Mouse (Mus musculus): Measurements from ENCODE around the gene Itih4.

The Itih4 gene

GRCm38 (mm10) chr14:30942254-30942653 is 56.0 kb downstream of the Itih4 start:
- no peak for DNase-seq (ENCODE audit: low read depth, low spot score)

- DNase-seq (ENCODE audit: low read depth, low spot score) = no peak
Measured at GRCm38 (mm10) chr14:30943038-30943437, 56.8 kb downstream of the Itih4 start, which contains the start of gene Itih1. Itih1 (minus strand) TSS chr14:30943289.

DNA sequence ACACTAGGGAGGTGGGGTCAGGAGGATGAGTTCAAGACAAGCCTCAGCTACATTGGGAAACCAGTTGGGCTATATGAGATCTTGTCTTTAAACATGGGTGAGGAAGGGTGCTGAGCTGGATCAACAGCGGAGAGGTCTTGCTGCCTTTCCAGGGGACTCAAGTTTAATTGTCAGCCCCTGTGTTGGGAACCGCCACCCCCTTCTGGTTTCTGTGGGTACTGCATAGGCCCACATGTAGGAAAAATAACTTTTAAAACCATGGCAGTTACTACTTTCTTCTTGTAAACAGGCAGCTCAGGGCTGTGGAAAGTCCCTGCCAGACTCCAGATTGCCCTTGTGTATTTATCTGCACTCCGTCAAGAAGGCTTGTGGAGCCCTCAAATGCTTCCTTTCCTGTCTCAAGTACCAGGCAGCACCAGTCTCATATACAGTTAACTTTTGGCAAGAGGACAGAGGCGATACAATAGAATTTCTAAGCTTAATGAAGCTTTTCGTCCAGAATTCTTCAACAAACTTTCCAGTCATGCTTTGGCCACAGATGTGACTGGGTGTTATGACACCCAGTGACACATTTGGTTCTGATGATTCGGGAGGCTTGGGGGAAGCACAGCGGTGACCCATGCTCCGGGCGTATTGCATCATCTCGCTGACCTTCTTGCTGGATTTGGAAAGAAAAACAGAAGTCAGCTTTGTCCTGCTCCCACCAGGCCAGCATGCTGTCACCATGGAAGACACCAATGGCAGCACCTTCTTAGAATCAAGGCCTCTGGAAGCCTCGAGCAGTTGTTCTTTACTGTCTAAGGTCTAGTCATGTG is 57.8 kb downstream of the Itih4 start:
- peak; percentile 65 for DNase-seq (ENCODE audit: low read depth, low spot score)

GRCm38 (mm10) chr14:30944745-30945144 is 58.5 kb downstream of the Itih4 start:
- no peak for DNase-seq (ENCODE audit: low read depth, low spot score)

- no peak for DNase-seq (ENCODE audit: low read depth, low spot score)
Measured at GRCm38 (mm10) chr14:30949986-30950385, 63.7 kb downstream of the Itih4 start.

DNA sequence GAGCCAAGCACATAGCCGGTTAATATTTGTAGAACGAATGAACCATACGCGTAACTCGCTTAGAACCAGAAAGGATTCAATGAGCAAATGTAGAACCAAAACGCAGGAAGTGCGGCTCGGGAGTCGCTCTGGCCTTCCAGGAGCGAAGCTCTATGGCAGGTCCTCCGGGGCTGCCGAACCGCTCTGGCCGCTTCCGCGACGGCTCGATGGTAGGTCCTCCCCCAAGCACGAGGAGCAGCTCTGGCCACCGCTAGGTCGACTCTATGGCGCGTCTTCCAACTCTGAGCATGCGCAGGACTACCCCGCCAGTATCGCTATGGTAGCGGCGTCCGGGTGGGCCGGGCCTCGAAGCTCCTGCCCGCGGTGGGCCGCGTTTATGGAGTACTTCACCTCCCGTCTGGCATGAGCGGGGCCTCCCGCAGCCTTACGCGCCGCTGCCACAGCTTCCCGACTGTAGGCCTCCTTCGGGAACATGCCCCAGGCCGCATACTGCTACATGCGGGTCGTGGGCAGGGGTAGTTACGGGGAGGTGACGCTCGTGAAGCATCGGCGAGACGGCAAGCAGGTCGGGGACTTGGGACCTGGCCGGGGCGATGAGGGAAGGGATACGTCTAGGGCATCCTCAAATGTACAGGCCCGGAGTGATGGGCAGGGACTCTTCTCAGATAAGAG is 65.0 kb downstream of the Itih4 start, which contains the start of gene Nek4:
TSS of gene Nek4 (plus strand) at position 224 of the 672 bp plus-strand sequence.
- peak; percentile 90 for DNase-seq (ENCODE audit: low read depth, low spot score)
